Mouse (Mus musculus) lung, adult 2 months (tissue): ENCODE data around the gene Gm10447. TPM values are rescaled to one million over a fixed set of nuclear protein-coding genes. Genes with fewer than 3 reads are reported as not detected.

ENCODE experiments used
- DNase-seq: peaks from one replicate; pipeline ENCODE4 v3.0.0; 2022
- H3K4me1 ChIP-seq: fragments of 200-500 bp; 2 replicates; pipeline ENCODE4 v1.6.1; 2011; ENCODE audit warnings: low read length; ENCODE audit not compliant: control insufficient read depth, insufficient read depth
- H3K4me3 ChIP-seq: fragments of 200-500 bp; replicated peaks from 2 replicates; pipeline ENCODE3; 2011; ENCODE audit warnings: low read depth, mild to moderate bottlenecking, control low read depth, low read length; ENCODE audit errors: extremely low read depth
- CTCF ChIP-seq: fragments of 200-500 bp; IDR thresholded peaks from 2 replicates; pipeline ENCODE4 v1.5.1; 2011; ENCODE audit warnings: mild to moderate bottlenecking, low read length, control low read depth; ENCODE audit not compliant: insufficient read depth
- POLR2A ChIP-seq: fragments of 200-500 bp; IDR thresholded peaks from 2 replicates; pipeline ENCODE4 v1.6.1; 2011; ENCODE audit warnings: low read depth, mild to moderate bottlenecking, control low read depth, low read length, borderline replicate concordance; ENCODE audit errors: extremely low read depth
- WGBS: fragments of 180-500 bp; shearing (Covaris S2); methylation state at CpG from one replicate; pipeline ENCODE4 v1.1.7; 2018; 5-methylcytosine and 5-hydroxymethylcytosine counted together
- polyA plus RNA-seq: library from polyadenylated mRNA; depleted of rRNA; stranded (reverse); fragments of >200 nt; gene quantifications from 2 replicates; pipeline ENCODE4 v1.2.3, GENCODE M21; 2012

Gm10447 gene
- polyA plus RNA-seq, 1 experiment = 0.25 TPM

DNA sequence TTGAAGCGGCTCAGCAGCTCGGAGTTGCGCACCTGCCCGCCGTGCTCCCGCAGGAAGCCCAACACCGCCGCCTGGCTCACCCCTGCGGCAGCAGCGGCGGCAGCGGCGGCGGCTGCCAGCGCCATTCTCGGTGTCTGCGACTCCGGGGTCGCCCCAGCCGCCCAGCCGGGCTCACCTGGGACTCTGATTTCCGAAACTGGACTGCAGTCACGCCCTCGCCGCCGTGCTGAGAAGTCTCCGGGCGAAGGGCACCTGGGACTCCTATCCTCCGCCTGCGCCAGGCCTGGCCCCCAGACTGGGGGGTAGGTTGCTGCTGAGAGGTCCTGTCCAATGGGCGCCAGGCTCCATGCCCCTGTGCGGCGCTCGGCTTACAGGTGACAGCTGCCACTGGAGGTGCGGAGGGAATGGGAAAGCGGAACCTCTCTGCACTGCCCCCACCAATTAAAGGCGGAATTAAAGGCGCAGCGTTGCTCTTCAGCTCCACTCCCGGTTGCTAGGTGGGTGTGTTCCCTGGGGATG lies 22.9 kb upstream of the Gm10447 start, which contains the start of the genes Gm9945 and Sowaha:
Gm9945 (plus strand) TSS at position 384 of the 519 bp plus-strand sequence.
Sowaha (minus strand) TSS at position 492 of the 519 bp plus-strand sequence.
- H3K4me1 ChIP-seq = no peaks in the 10 kb centered on the region
- H3K4me3 ChIP-seq = peak within 1 kb of the TSS; percentile 47
- WGBS = 4% methylated on average over 40 of the region's 40 CpGs
- DNase-seq = peak; percentile 57
- TF ChIP-seq POLR2A = no peak
- no peak for TF ChIP-seq CTCF

- Histone ChIP-seq H3K4me3 (peak overlapping the region; percentile 47), H3K4me1 (no peaks in the 10 kb centered on the region)
- TF ChIP-seq CTCF = no peak
- no peak for TF ChIP-seq POLR2A
- no peak for DNase-seq
- WGBS = 2% methylated on average over 62 of the region's 62 CpGs
Measured at GRCm38 (mm10) chr11:53479171-53479782, 22.4 kb upstream of the Gm10447 start.

DNA sequence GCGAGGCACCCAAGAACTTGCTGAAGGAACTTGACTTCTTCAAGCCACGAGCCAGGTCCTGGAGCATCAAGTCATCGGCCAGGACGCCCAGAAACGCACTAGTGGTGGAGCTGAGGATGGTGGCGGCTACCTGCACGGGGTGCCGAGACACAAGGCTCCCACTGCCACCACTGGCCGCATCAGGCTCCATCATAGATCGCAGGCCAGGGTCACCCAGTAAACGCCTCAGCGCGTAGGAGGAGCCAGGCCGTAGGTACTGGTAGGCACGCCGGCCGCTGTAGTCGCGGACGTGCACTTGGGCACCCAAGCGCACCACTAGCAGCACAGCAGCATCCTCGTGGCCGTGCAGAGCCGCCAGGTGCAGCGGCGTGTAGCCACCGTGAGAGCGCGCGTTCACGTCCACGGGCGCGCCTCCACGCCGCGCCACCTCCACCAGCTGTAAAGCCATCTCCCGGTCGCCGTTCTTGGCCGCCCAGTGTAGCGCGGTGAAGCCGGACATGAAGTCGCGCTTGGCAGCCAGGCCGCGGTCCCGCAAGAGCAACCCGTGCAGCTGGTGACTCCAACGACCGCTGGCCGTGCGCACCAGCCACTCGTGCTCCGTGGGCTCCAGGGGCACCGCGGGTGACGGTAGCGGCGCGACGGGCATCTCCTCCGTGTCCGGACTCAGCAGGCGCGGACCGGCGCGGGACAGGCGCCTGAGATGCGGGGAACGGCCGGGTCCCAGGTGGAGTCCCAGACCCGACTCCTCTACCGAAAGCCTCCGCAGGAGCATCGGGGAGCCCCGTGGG lies 21.7 kb upstream of the Gm10447 start:
- Histone ChIP-seq H3K4me1 (no peaks in the 10 kb centered on the region), H3K4me3 (no peak overlapping the region)
- WGBS = 8% methylated on average over 79 of the region's 79 CpGs
- DNase-seq = no peak
- no peak for TF ChIP-seq CTCF
- no peak for TF ChIP-seq POLR2A

GRCm38 (mm10) chr11:53477833-53478232 lies 20.9 kb upstream of the Gm10447 start:
- Histone ChIP-seq H3K4me1 (no peaks in the 10 kb centered on the region), H3K4me3 (no peak overlapping the region)
- TF ChIP-seq POLR2A (no peak), CTCF (no peak)
- no peak for DNase-seq
- 64% methylated on average over 7 of the region's 7 CpGs for WGBS

DNA sequence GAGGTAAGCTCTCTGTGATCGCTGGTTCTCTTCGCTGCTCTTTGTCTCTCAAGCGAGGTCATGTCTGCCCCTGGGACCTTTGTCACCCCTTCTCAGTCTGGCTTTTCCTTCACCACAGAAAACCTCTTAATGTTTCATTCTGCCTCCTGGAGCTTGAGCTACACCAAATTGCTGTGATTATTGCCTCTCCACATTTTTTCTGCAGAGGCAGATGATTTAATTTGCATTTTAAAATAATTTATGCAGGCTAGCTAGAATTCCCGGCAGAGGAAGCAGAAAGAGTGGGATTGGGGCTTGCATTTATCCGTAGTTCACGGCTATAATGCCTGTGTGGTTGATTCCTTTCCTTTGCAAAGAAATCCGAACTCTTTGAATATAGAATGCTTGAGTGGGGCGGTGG lies 18.7 kb upstream of the Gm10447 start:
- Histone ChIP-seq H3K4me3 (no peak overlapping the region), H3K4me1 (no peaks in the 10 kb centered on the region)
- no peak for TF ChIP-seq CTCF
- no peak for TF ChIP-seq POLR2A
- WGBS = 32% methylated on average over 8 of the region's 8 CpGs
- no peak for DNase-seq

DNA sequence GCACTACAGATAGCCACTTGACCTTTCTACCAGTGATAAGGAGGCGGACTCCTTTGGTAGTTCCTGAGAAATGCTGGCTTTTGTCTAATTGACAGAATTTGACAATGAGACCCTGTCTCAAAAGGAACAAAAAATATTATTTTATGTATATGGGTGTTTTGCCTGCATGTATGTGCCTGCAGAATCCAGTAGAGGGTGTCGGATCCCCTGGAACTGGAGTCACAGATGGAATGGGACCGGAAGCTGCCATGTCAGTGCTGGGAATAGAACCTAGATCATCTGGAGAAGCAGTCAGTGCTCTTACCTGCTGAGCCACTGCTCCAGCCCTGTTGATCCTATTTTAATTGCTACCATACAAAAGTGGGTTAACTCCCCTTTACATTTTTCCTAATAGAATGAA lies 15.8 kb upstream of the Gm10447 start:
- TF ChIP-seq CTCF (no peak), POLR2A (no peak)
- H3K4me3 ChIP-seq = no peak overlapping the region
- DNase-seq = no peak
- 78% methylated on average over 3 of the region's 3 CpGs for WGBS
- no peaks in the 10 kb centered on the region for H3K4me1 ChIP-seq

DNA sequence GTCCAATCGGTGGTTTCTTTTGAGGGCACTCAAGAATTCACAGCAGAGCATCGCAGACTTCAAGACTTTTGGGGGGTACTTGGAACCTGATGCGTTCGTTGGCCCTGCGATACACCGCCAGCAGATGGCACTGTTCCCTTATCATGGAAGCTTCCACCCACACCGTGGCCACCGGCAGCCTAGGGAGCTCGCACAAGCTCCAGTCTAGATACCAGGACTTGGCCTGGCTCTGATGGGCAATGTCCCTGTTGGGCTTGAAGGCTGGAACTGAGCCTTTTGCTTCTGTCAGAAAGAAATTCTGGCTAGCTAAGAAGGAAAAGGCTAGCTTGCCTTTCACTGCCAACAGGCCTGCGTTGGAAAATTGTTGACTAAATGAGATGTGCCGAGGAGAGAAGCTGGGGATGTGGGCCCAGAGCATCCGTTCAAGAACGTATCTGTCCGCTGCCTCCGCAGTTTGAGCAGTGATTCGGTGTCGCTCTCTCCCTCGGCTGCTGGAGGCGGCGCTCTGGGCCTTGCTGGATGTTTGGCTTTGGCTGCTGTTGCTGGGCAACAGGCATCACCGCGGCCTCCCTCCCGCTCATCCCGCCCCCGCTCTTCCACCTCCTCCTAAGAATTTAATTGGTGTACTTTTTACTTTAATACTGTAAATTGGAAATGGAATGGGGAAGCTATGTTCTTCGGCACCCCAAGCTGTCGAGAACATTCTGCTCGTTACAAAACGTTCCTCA lies 13.2 kb upstream of the Gm10447 start, which contains the start of gene Gm9837:
Gm9837 (minus strand) TSS at position 512 of the 728 bp plus-strand sequence.
- 6% methylated on average over 29 of the region's 29 CpGs for WGBS
- peak; percentile 84 for DNase-seq
- TF ChIP-seq CTCF (peak; percentile 97), POLR2A (no peak)
- Histone ChIP-seq H3K4me1 (no peaks in the 10 kb centered on the region), H3K4me3 (no peak within 1 kb of the TSS)

- Histone ChIP-seq H3K4me1 (no peaks in the 10 kb centered on the region), H3K4me3 (no peak overlapping the region)
- TF ChIP-seq CTCF = no peak
- TF ChIP-seq POLR2A = no peak
- 38% methylated on average over 16 of the region's 16 CpGs for WGBS
- no peak for DNase-seq
Measured at GRCm38 (mm10) chr11:53469294-53469967, 12.5 kb upstream of the Gm10447 start.

- peak; percentile 75 for DNase-seq
- TF ChIP-seq CTCF = peak; percentile 70
- TF ChIP-seq POLR2A = no peak
- H3K4me3 ChIP-seq = peak overlapping the region; percentile 48
- 17% methylated on average over 40 of the region's 40 CpGs for WGBS
- no peaks in the 10 kb centered on the region; the same call in 1 of the 2 replicates for H3K4me1 ChIP-seq
Measured at GRCm38 (mm10) chr11:53466231-53466971, 9.5 kb upstream of the Gm10447 start.
